Mouse (Mus musculus) heart, postnatal 0 days (tissue): Measurements from ENCODE around the gene Lamb3.

ENCODE experiments used
- CTCF ChIP-seq: IDR thresholded peaks from 2 replicates; pipeline ENCODE4 v1.5.1; 2016; ENCODE audit warnings: antibody characterized with exemption, control low read depth, low read depth
- EP300 ChIP-seq: IDR thresholded peaks from 2 replicates; pipeline ENCODE4 v1.6.1; 2016; ENCODE audit warnings: antibody characterized with exemption, low read depth

- TF ChIP-seq EP300 (no peak), CTCF (no peak)
Observed at GRCm38 (mm10) chr1:193226724-193227522, 19.4 kb downstream of the Lamb3 start.
